Mouse (Mus musculus): ENCODE measurements around the gene Myh7b. TPM values are rescaled to one million over a fixed set of nuclear protein-coding genes. Genes with fewer than 3 reads are reported as not detected.

Gene Myh7b
- polyA plus RNA-seq (2012; rRNA removed): 4.5 and 5.7 TPM in 2 replicates

DNA sequence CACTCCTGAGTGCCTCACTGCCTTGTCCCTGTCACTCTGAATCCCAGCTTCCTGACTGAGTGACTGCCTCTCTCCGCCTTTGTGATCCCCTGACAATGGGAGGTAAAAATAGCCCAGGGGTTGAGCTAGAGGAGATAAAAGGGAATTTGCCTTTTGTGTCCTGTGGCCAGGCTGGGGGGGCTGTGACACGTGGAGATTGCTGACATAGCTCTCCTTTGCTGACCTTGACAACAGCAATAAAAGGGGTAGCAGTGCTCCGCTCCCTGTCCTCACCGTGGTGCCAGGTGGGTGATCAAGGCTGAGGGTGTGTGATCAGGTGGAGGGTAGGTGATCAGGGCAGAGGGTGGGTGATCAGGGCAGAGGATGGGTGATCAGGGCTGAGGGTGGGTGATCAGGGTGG is at the start of gene Myh7b:
Gene Myh7b (plus strand): TSS at position 235 of the 400 bp plus-strand sequence.

DNA sequence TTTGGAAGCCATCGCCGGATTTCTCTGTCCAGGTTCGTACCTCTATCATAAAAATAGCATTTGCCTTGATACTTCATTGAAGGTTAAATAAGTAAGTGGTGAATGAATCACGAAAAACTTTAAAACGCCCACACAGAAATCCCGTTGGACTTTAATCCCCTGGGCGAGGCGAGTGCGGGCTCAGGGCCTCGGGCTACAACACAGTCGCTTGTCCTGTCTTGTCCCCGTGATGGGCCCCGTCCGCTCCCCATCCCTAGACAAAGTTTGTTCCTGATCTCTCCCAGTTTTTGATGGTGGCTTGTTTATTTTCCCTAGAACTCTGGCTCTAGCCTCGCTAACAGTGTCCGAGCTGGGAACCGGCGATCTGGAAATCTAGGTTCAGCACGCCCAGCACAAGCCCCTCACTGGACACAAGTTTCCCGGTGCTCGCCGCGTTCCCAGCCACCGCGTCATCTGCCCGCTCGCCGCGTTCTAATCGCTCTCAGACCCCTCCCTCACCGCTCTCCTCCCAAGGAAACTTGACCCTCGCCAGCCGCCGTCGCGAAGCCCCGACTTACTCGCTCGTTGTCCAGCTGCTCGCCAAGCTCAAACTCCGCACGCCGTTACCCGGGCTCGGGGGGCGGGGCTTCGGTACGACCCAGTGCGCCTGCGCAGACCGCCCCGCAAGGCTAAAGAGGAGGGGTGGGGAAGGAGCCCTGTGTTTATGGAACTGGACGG is 18.7 kb upstream of the Myh7b start, which contains the start of gene Gss:
Gene Gss (minus strand): TSS at position 674 of the 717 bp plus-strand sequence.

Other genes with a start within 250 kb of the Myh7b start
- 59.2 and 74.3 TPM in 2 replicates for gene Trp53inp2, start 230.2 kb upstream of the Myh7b start, polyA plus RNA-seq (2012; rRNA removed)
- gene Ncoa6, start 137.3 kb upstream of the Myh7b start, polyA plus RNA-seq (2012; rRNA removed): 41.9 and 52.4 TPM in 2 replicates
- 16.9 and 20.0 TPM in 2 replicates for gene Acss2, start 93.3 kb upstream of the Myh7b start, polyA plus RNA-seq (2012; rRNA removed)
- 23.7 and 35.9 TPM in 2 replicates for gene Ggt7, start 93.0 kb upstream of the Myh7b start, polyA plus RNA-seq (2012; rRNA removed)
- 9.8 and 12.2 TPM in 2 replicates for gene Gss, start 18.4 kb upstream of the Myh7b start, polyA plus RNA-seq (2012; rRNA removed)
- 108 and 130 TPM in 2 replicates for gene Trpc4ap, start 81.2 kb downstream of the Myh7b start, polyA plus RNA-seq (2012; rRNA removed)
- 24.3 and 29.5 TPM in 2 replicates for gene Edem2, start 118.3 kb downstream of the Myh7b start, polyA plus RNA-seq (2012; rRNA removed)
- gene Gm17581, start 124.7 kb downstream of the Myh7b start, polyA plus RNA-seq (2012; rRNA removed): not detected in 2 replicates
- 3.1 and 4.3 TPM in 2 replicates for gene Procr, start 139.9 kb downstream of the Myh7b start, polyA plus RNA-seq (2012; rRNA removed)
- 6.7 and 8.1 TPM in 2 replicates for gene Mmp24, start 164.1 kb downstream of the Myh7b start, polyA plus RNA-seq (2012; rRNA removed)
- gene BC029722, start 208.2 kb downstream of the Myh7b start, polyA plus RNA-seq (2012; rRNA removed): 9.6 and 9.7 TPM in 2 replicates
- 107 and 134 TPM in 2 replicates for gene Eif6, start 215.7 kb downstream of the Myh7b start, polyA plus RNA-seq (2012; rRNA removed)
- 0.05 TPM in 1 of 2 replicates, not detected in the other for gene Fam83c, start 223.6 kb downstream of the Myh7b start, polyA plus RNA-seq (2012; rRNA removed)

All from central nervous system, embryonic 11.5 days (tissue).